Mouse (Mus musculus): ENCODE measurements around the gene Il12b. TPM values are rescaled to one million over a fixed set of nuclear protein-coding genes. Genes with fewer than 3 reads are reported as not detected.

Gene Il12b
- polyA plus RNA-seq, 1 experiment from 2014 or later, result not detected

- H3K4me1 ChIP-seq (ENCODE audit: control insufficient read depth, insufficient read depth, low read length), result no peaks in the 10 kb centered on the region
- no peak overlapping the region for H3K27ac ChIP-seq (ENCODE audit: low read depth, low read length)
- H3K36me3 ChIP-seq (ENCODE audit: control insufficient read depth, insufficient read depth, low read length), result no peaks in the 10 kb centered on the region
- no peak for ATAC-seq (replicated peaks; ENCODE audit: insufficient number of reproducible peaks, low FRiP score, low TSS enrichment)
- H3K4me3 ChIP-seq (ENCODE audit: low read depth, low read length), result no peak overlapping the region
- no peaks in the 10 kb centered on the region for H3K9me3 ChIP-seq (replicated peaks; ENCODE audit: control insufficient read depth, low read length)
- 74% methylated on average over 2 of the region's 2 CpGs for WGBS (ENCODE audit: insufficient replicate concordance)
- no peak overlapping the region for H3K9ac ChIP-seq (ENCODE audit: low read depth, low read length)
- H3K4me2 ChIP-seq, result no peak overlapping the region
- no peaks in the 10 kb centered on the region for H3K27me3 ChIP-seq (ENCODE audit: control insufficient read depth, insufficient read depth, low read length)
Observed at GRCm38 (mm10) chr11:44387031-44387430, 12.8 kb upstream of the Il12b start.

GRCm38 (mm10) chr11:44389993-44390701 lies 9.7 kb upstream of the Il12b start:
- H3K9ac ChIP-seq (ENCODE audit: low read depth, low read length), result no peak overlapping the region
- no peak overlapping the region for H3K27ac ChIP-seq (ENCODE audit: low read depth, low read length)
- no peak for ATAC-seq (replicated peaks; ENCODE audit: insufficient number of reproducible peaks, low FRiP score, low TSS enrichment)
- 39% methylated on average over 6 of the region's 6 CpGs for whole genome bisulfite sequencing (ENCODE audit: insufficient replicate concordance)
- H3K36me3 ChIP-seq (ENCODE audit: control insufficient read depth, insufficient read depth, low read length), result no peaks in the 10 kb centered on the region
- H3K4me2 ChIP-seq, result no peak overlapping the region
- no peaks in the 10 kb centered on the region for H3K4me1 ChIP-seq (ENCODE audit: control insufficient read depth, insufficient read depth, low read length)
- H3K9me3 ChIP-seq (replicated peaks; ENCODE audit: control insufficient read depth, low read length), result no peaks in the 10 kb centered on the region
- H3K27me3 ChIP-seq (ENCODE audit: control insufficient read depth, insufficient read depth, low read length), result no peaks in the 10 kb centered on the region
- H3K4me3 ChIP-seq (ENCODE audit: low read depth, low read length), result no peak overlapping the region

- H3K4me2 ChIP-seq, result no peak overlapping the region
- H3K36me3 ChIP-seq (ENCODE audit: control insufficient read depth, insufficient read depth, low read length), result no peaks in the 10 kb centered on the region
- no peaks in the 10 kb centered on the region for H3K4me1 ChIP-seq (ENCODE audit: control insufficient read depth, insufficient read depth, low read length)
- no peak overlapping the region for H3K4me3 ChIP-seq (ENCODE audit: low read depth, low read length)
- no peak for ATAC-seq (replicated peaks; ENCODE audit: insufficient number of reproducible peaks, low FRiP score, low TSS enrichment)
- H3K27me3 ChIP-seq (ENCODE audit: control insufficient read depth, insufficient read depth, low read length), result no peaks in the 10 kb centered on the region
- H3K27ac ChIP-seq (ENCODE audit: low read depth, low read length), result no peak overlapping the region
- 71% methylated on average over 8 of the region's 8 CpGs for WGBS (ENCODE audit: insufficient replicate concordance)
- H3K9me3 ChIP-seq (replicated peaks; ENCODE audit: control insufficient read depth, low read length), result no peaks in the 10 kb centered on the region
- no peak overlapping the region for H3K9ac ChIP-seq (ENCODE audit: low read depth, low read length)
Observed at GRCm38 (mm10) chr11:44393101-44393810, 6.6 kb upstream of the Il12b start.

- Histone ChIP-seq H3K4me2 (no peak overlapping the region), H3K4me1 (ENCODE audit: control insufficient read depth, insufficient read depth, low read length) (no peaks in the 10 kb centered on the region), H3K9me3 (replicated peaks; ENCODE audit: control insufficient read depth, low read length) (no peaks in the 10 kb centered on the region), H3K27me3 (ENCODE audit: control insufficient read depth, insufficient read depth, low read length) (no peaks in the 10 kb centered on the region), H3K4me3 (ENCODE audit: low read depth, low read length) (no peak overlapping the region), H3K36me3 (ENCODE audit: control insufficient read depth, insufficient read depth, low read length) (no peaks in the 10 kb centered on the region), H3K9ac (ENCODE audit: low read depth, low read length) (no peak overlapping the region), H3K27ac (ENCODE audit: low read depth, low read length) (no peak overlapping the region)
- ATAC-seq (replicated peaks; ENCODE audit: insufficient number of reproducible peaks, low FRiP score, low TSS enrichment), result no peak
- 81% methylated on average over 4 of the region's 4 CpGs for WGBS (ENCODE audit: insufficient replicate concordance)
Observed at GRCm38 (mm10) chr11:44395401-44395800, 4.5 kb upstream of the Il12b start.

GRCm38 (mm10) chr11:44397551-44397950 lies 2.3 kb upstream of the Il12b start:
- no peak for ATAC-seq (replicated peaks; ENCODE audit: insufficient number of reproducible peaks, low FRiP score, low TSS enrichment)
- H3K4me1 ChIP-seq (ENCODE audit: control insufficient read depth, insufficient read depth, low read length), result peaks cover 16% of the 10 kb centered on the region
- no peaks in the 10 kb centered on the region for H3K36me3 ChIP-seq (ENCODE audit: control insufficient read depth, insufficient read depth, low read length)
- no peaks in the 10 kb centered on the region for H3K9me3 ChIP-seq (replicated peaks; ENCODE audit: control insufficient read depth, low read length)
- H3K27ac ChIP-seq (ENCODE audit: low read depth, low read length), result no peak overlapping the region
- H3K9ac ChIP-seq (ENCODE audit: low read depth, low read length), result no peak overlapping the region
- WGBS (ENCODE audit: insufficient replicate concordance), result 49% methylated on average over 3 of the region's 3 CpGs
- H3K27me3 ChIP-seq (ENCODE audit: control insufficient read depth, insufficient read depth, low read length), result no peaks in the 10 kb centered on the region
- no peak overlapping the region for H3K4me2 ChIP-seq
- no peak overlapping the region for H3K4me3 ChIP-seq (ENCODE audit: low read depth, low read length)

- H3K4me3 ChIP-seq (ENCODE audit: low read depth, low read length), result no peak overlapping the region
- peak overlapping the region; percentile 58; the same call in 1 of the 2 replicates for H3K4me2 ChIP-seq
- no peak overlapping the region for H3K27ac ChIP-seq (ENCODE audit: low read depth, low read length)
- WGBS (ENCODE audit: insufficient replicate concordance), result 66% methylated on average over 6 of the region's 6 CpGs
- H3K9me3 ChIP-seq (replicated peaks; ENCODE audit: control insufficient read depth, low read length), result no peaks in the 10 kb centered on the region
- H3K27me3 ChIP-seq (ENCODE audit: control insufficient read depth, insufficient read depth, low read length), result no peaks in the 10 kb centered on the region
- no peaks in the 10 kb centered on the region for H3K36me3 ChIP-seq (ENCODE audit: control insufficient read depth, insufficient read depth, low read length)
- no peak overlapping the region for H3K9ac ChIP-seq (ENCODE audit: low read depth, low read length)
- peaks cover 16% of the 10 kb centered on the region for H3K4me1 ChIP-seq (ENCODE audit: control insufficient read depth, insufficient read depth, low read length)
- no peak for ATAC-seq (replicated peaks; ENCODE audit: insufficient number of reproducible peaks, low FRiP score, low TSS enrichment)
Observed at GRCm38 (mm10) chr11:44398356-44398755, 1.5 kb upstream of the Il12b start.

- no peaks in the 10 kb centered on the region for H3K27me3 ChIP-seq (ENCODE audit: control insufficient read depth, insufficient read depth, low read length)
- H3K9me3 ChIP-seq (replicated peaks; ENCODE audit: control insufficient read depth, low read length), result no peaks in the 10 kb centered on the region
- H3K4me2 ChIP-seq, result peak overlapping the region; percentile 58
- WGBS (ENCODE audit: insufficient replicate concordance), result under 1% methylated on average over 20 of the region's 20 CpGs
- ATAC-seq (replicated peaks; ENCODE audit: insufficient number of reproducible peaks, low FRiP score, low TSS enrichment), result 0 out of 2 replicates have a peak, but pooled peaks have one; percentile 39
- H3K27ac ChIP-seq (ENCODE audit: low read depth, low read length), result no peak overlapping the region
- H3K4me3 ChIP-seq (ENCODE audit: low read depth, low read length), result peak overlapping the region; percentile 30
- H3K4me1 ChIP-seq (ENCODE audit: control insufficient read depth, insufficient read depth, low read length), result peaks cover 16% of the 10 kb centered on the region
- H3K36me3 ChIP-seq (ENCODE audit: control insufficient read depth, insufficient read depth, low read length), result no peaks in the 10 kb centered on the region
- no peak overlapping the region for H3K9ac ChIP-seq (ENCODE audit: low read depth, low read length)
Observed at GRCm38 (mm10) chr11:44398782-44399225, 1.1 kb upstream of the Il12b start.

GRCm38 (mm10) chr11:44401635-44402548 lies 2.0 kb downstream of the Il12b start:
- WGBS (ENCODE audit: insufficient replicate concordance), result 31% methylated on average over 5 of the region's 5 CpGs
- Histone ChIP-seq H3K36me3 (ENCODE audit: control insufficient read depth, insufficient read depth, low read length) (no peaks in the 10 kb centered on the region), H3K27ac (ENCODE audit: low read depth, low read length) (no peak overlapping the region), H3K4me3 (ENCODE audit: low read depth, low read length) (no peak overlapping the region), H3K4me2 (no peak overlapping the region), H3K9ac (ENCODE audit: low read depth, low read length) (no peak overlapping the region), H3K4me1 (ENCODE audit: control insufficient read depth, insufficient read depth, low read length) (peaks cover 20% of the 10 kb centered on the region), H3K27me3 (ENCODE audit: control insufficient read depth, insufficient read depth, low read length) (no peaks in the 10 kb centered on the region), H3K9me3 (replicated peaks; ENCODE audit: control insufficient read depth, low read length) (no peaks in the 10 kb centered on the region)
- no peak; the same call in 1 of the 2 replicates for ATAC-seq (replicated peaks; ENCODE audit: insufficient number of reproducible peaks, low FRiP score, low TSS enrichment)

Data from heart, embryonic 11.5 days (tissue).